Mouse (Mus musculus) stomach, embryonic 16.5 days (tissue): ENCODE results near the gene Pecr. TPM values are rescaled to one million over a fixed set of nuclear protein-coding genes. Genes with fewer than 3 reads are reported as not detected.

Experiments
- ATAC-seq: fragments of 200-750 bp; cut with Nextera tagmentation; 2 replicates; pipeline ENCODE4 v1.8.0; 2017; ENCODE audit warnings: moderate number of reproducible peaks, moderate TSS enrichment; ENCODE audit not compliant: insufficient read depth, low FRiP score
- H3K27ac ChIP-seq: fragments of 300-500 bp; sonication (generic); 2 replicates; pipeline ENCODE4 v1.5.1; 2014; ENCODE audit warnings: low read length
- H3K27me3 ChIP-seq: fragments of 300-500 bp; sonication (generic); 2 replicates; pipeline ENCODE4 v1.6.1; 2014; ENCODE audit warnings: low read length, control low read depth, mixed read lengths; ENCODE audit not compliant: control insufficient read depth, insufficient read depth
- H3K36me3 ChIP-seq: fragments of 300-500 bp; sonication (generic); 2 replicates; pipeline ENCODE4 v1.6.1; 2014; ENCODE audit warnings: low read length; ENCODE audit not compliant: control insufficient read depth, insufficient read depth
- H3K4me1 ChIP-seq: fragments of 300-500 bp; sonication (generic); 2 replicates; pipeline ENCODE4 v1.6.1; 2014; ENCODE audit warnings: low read length, control low read depth, mixed read lengths; ENCODE audit not compliant: control insufficient read depth, insufficient read depth
- H3K4me2 ChIP-seq: fragments of 300-500 bp; sonication (generic); 2 replicates; pipeline ENCODE4 v1.6.1; 2014; ENCODE audit warnings: low read depth, low read length, mixed read lengths
- H3K4me3 ChIP-seq: fragments of 300-500 bp; sonication (generic); replicated peaks from 2 replicates; pipeline ENCODE4 v1.5.1; 2014; ENCODE audit warnings: mild to moderate bottlenecking, low read length
- H3K9ac ChIP-seq: fragments of 300-500 bp; sonication (generic); 2 replicates; pipeline ENCODE4 v1.6.1; 2014; ENCODE audit warnings: low read length
- H3K9me3 ChIP-seq: fragments of 300-500 bp; sonication (generic); replicated peaks from 2 replicates; pipeline ENCODE4 v1.6.1; 2016; ENCODE audit warnings: low read length, control low read depth; ENCODE audit not compliant: control insufficient read depth
- WGBS: fragments of 180-500 bp; shearing (Covaris S2); extraction: QIAGEN DNeasy Blood & Tissue Kit; methylation state at CpG from one replicate; pipeline ENCODE4 v1.1.7; 2014; 5-methylcytosine and 5-hydroxymethylcytosine counted together
- polyA plus RNA-seq: library from polyadenylated mRNA; unstranded; fragments of >200 nt; fragmentation: Nextera tagmentation; extraction: Ambion mirVana; gene quantifications from 2 replicates; pipeline ENCODE4 v1.2.1, GENCODE M21; 2015

The Pecr gene
- polyA plus RNA-seq: 48.1 and 52.0 TPM in 2 replicates

- Histone ChIP-seq H3K4me1 (0 out of 2 replicates have a peak, but pooled peaks cover 3% of the 10 kb centered on the region), H3K9ac (peak within 1 kb of the TSS; percentile 86), H3K27me3 (no peaks in the 10 kb centered on the region; the same call in 1 of the 2 replicates), H3K27ac (peak within 1 kb of the TSS; percentile 64; the same call in 1 of the 2 replicates), H3K4me3 (peak within 1 kb of the TSS; percentile 76), H3K4me2 (peak within 1 kb of the TSS; percentile 83), H3K36me3 (peaks cover 4% of the 10 kb centered on the region; the same call in 1 of the 2 replicates), H3K9me3 (no peaks in the 10 kb centered on the region)
- peak; percentile 100 for ATAC-seq
- WGBS: under 1% methylated on average over 30 of the region's 30 CpGs
Observed at GRCm38 (mm10) chr1:72283992-72284485, at the start of gene Pecr, which contains the start of gene Tmem169. Gene Pecr (minus strand): TSS chr1:72284314. Gene Tmem169 (plus strand): TSS chr1:72284369.

DNA sequence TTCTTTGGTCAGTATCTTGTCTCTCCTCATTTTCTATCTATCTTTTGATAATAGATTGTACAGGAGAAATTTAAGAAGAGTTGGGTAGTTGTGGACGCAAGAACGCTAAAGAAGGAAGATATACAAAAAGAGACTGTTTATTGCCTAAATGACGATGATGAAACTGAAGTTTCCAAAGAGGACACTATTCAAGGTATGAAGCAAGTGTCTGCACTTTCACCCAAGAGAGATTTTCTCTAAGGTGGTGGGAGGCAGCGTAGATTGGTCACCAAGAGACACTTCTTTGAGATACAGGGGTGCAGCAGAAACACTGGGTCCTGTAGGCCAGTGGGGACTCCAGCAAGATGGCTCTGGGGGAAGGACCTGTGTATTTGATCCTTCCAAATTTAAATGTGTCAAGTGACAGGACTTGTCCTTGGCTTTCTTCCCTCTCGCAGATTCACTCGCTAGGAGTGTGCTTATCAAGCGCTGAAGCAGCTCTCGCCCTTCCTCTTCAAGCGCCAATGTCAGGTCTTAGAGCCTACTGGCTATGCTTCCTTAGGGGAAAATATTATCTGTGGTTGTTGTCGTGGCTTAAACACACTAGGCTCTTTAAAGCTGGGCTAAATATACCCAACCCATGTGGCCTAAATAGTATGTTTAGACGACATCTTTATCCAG, 42.2 kb upstream of the Pecr start:
- Histone ChIP-seq H3K9me3 (no peaks in the 10 kb centered on the region), H3K27me3 (no peaks in the 10 kb centered on the region), H3K4me2 (no peak overlapping the region), H3K27ac (no peak overlapping the region), H3K36me3 (0 out of 2 replicates have a peak, but pooled peaks cover 17% of the 10 kb centered on the region), H3K4me3 (no peak overlapping the region), H3K4me1 (no peaks in the 10 kb centered on the region), H3K9ac (no peak overlapping the region)
- ATAC-seq: no peak
- WGBS: 92% methylated on average over 11 of the region's 11 CpGs

DNA sequence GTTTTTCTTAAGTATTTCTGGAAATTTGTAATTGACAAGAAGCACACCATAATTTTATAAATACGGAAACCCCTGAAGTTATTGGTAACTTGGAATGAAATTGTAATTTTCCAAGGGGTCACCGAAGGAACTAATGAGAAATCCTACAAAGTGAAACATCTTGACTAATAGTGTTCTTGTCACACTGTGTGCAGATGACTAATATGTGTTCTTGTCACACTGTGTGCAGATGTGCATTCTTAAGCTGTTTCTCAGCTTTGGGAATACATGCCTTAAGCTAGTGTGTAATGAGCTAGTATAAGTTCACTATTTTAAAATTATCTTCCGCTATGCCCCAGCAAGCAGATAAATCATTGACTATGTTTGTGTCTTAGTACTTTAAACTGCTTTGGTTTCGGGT, 39.1 kb upstream of the Pecr start:
- Histone ChIP-seq H3K9ac (no peak overlapping the region), H3K36me3 (0 out of 2 replicates have a peak, but pooled peaks cover 17% of the 10 kb centered on the region), H3K4me3 (no peak overlapping the region), H3K27me3 (no peaks in the 10 kb centered on the region), H3K4me2 (no peak overlapping the region), H3K9me3 (no peaks in the 10 kb centered on the region), H3K4me1 (no peaks in the 10 kb centered on the region), H3K27ac (no peak overlapping the region)
- ATAC-seq: no peak
- 91% methylated on average over 4 of the region's 4 CpGs for WGBS

GRCm38 (mm10) chr1:72320759-72321158, 36.6 kb upstream of the Pecr start:
- H3K27me3 ChIP-seq: no peaks in the 10 kb centered on the region
- no peak for ATAC-seq
- 92% methylated on average over 5 of the region's 5 CpGs for WGBS
- H3K9me3 ChIP-seq: no peaks in the 10 kb centered on the region
- H3K27ac ChIP-seq: no peak overlapping the region
- H3K4me2 ChIP-seq: no peak overlapping the region
- no peak overlapping the region for H3K4me3 ChIP-seq
- no peaks in the 10 kb centered on the region for H3K4me1 ChIP-seq
- no peak overlapping the region for H3K9ac ChIP-seq
- H3K36me3 ChIP-seq: 0 out of 2 replicates have a peak, but pooled peaks cover 8% of the 10 kb centered on the region

GRCm38 (mm10) chr1:72316901-72317300, 32.8 kb upstream of the Pecr start:
- no peaks in the 10 kb centered on the region for H3K9me3 ChIP-seq
- no peaks in the 10 kb centered on the region for H3K27me3 ChIP-seq
- H3K27ac ChIP-seq: no peak overlapping the region
- H3K4me2 ChIP-seq: no peak overlapping the region
- no peaks in the 10 kb centered on the region for H3K4me1 ChIP-seq
- no peak overlapping the region for H3K4me3 ChIP-seq
- WGBS: 67% methylated on average over 7 of the region's 7 CpGs
- no peak for ATAC-seq
- 0 out of 2 replicates have a peak, but pooled peaks cover 4% of the 10 kb centered on the region for H3K36me3 ChIP-seq
- no peak overlapping the region for H3K9ac ChIP-seq

DNA sequence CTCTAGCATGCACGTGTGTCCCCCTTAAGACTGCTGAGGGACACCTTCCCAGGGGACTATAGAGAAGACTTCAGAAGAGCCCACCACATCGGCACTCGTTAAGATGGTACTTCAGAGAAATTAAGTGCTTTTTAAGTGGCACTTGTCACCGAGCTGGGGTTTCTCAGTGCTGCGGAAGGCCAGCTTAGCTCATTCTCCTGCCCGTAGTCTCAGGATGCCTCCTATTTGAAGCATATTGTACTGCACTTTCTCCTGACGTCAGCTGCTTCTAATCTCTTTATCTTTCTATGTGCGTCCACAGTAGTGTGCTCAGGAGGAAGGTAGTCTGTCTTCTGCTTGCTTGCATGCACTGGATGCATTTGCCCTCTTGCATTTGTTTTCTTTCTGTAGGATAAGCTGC, 32.3 kb upstream of the Pecr start:
- H3K9ac ChIP-seq: no peak overlapping the region
- H3K9me3 ChIP-seq: no peaks in the 10 kb centered on the region
- no peak overlapping the region for H3K27ac ChIP-seq
- no peak overlapping the region for H3K4me3 ChIP-seq
- no peak overlapping the region for H3K4me2 ChIP-seq
- H3K4me1 ChIP-seq: no peaks in the 10 kb centered on the region
- no peak for ATAC-seq
- H3K27me3 ChIP-seq: no peaks in the 10 kb centered on the region
- 80% methylated on average over 8 of the region's 8 CpGs for WGBS
- 0 out of 2 replicates have a peak, but pooled peaks cover 4% of the 10 kb centered on the region for H3K36me3 ChIP-seq

DNA sequence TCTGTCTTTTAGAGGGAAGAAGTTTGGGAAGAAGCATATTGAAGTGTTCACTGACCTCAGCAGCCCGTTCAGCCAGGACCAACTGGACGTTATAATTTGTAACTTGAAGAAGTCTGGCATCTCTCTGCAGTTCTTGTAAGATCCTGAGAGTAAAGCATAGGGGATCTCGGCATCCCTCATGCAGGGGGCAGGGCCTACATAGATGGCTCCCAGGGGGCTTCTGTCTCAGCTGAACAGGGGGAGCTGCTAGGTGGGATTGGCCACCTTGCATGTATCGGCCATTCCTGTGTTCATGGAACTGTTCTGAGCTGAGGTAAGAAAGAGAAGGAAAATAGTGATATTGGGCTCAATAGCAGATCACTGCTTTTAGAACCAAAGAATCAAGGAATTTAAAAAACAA, 31.3 kb upstream of the Pecr start:
- WGBS: 88% methylated on average over 4 of the region's 4 CpGs
- H3K36me3 ChIP-seq: 0 out of 2 replicates have a peak, but pooled peaks cover 4% of the 10 kb centered on the region
- H3K9ac ChIP-seq: no peak overlapping the region
- no peak overlapping the region for H3K27ac ChIP-seq
- H3K4me1 ChIP-seq: no peaks in the 10 kb centered on the region
- H3K4me3 ChIP-seq: no peak overlapping the region
- H3K9me3 ChIP-seq: no peaks in the 10 kb centered on the region
- no peak overlapping the region for H3K4me2 ChIP-seq
- H3K27me3 ChIP-seq: no peaks in the 10 kb centered on the region
- no peak for ATAC-seq

DNA sequence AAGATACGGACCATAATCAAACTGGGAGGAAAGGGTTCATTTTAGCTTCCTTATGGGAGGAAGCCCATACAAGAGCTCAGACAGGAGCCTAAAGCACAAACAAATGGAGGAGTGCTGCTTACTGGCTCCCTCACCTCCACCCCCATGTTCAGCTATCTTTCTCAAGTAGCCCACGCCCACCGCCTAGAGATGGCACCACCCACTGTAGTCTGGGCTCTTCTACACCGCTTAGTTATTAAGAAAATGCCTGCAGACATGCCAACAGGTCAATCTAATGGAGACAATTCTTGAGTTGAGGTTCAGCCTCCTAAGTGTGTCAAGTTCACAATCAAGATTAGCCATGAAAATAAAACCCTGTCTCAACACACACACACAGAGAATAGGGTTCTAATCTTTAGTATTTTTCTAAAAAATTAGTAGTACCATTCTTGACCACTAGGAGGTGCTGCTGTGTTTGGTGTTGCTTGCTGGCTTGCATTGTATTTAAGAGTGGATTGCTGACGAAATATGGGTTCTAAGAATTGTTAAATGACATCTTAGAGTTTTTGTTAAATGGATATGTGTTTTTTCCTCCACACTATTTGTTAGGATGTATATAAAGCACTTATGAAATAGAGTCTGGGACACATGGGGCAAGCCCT, 29.4 kb upstream of the Pecr start:
- no peaks in the 10 kb centered on the region for H3K36me3 ChIP-seq
- 75% methylated on average over 5 of the region's 5 CpGs for WGBS
- H3K9me3 ChIP-seq: no peaks in the 10 kb centered on the region
- H3K9ac ChIP-seq: no peak overlapping the region
- H3K4me2 ChIP-seq: no peak overlapping the region
- H3K4me1 ChIP-seq: no peaks in the 10 kb centered on the region
- H3K4me3 ChIP-seq: no peak overlapping the region
- no peak overlapping the region for H3K27ac ChIP-seq
- no peak for ATAC-seq
- no peaks in the 10 kb centered on the region for H3K27me3 ChIP-seq

GRCm38 (mm10) chr1:72312701-72313398, 28.7 kb upstream of the Pecr start:
- H3K4me2 ChIP-seq: no peak overlapping the region
- no peaks in the 10 kb centered on the region for H3K27me3 ChIP-seq
- H3K36me3 ChIP-seq: no peaks in the 10 kb centered on the region
- H3K27ac ChIP-seq: no peak overlapping the region
- ATAC-seq: no peak
- no peaks in the 10 kb centered on the region for H3K9me3 ChIP-seq
- no peaks in the 10 kb centered on the region for H3K4me1 ChIP-seq
- no peak overlapping the region for H3K9ac ChIP-seq
- no peak overlapping the region for H3K4me3 ChIP-seq
- WGBS: 82% methylated on average over 9 of the region's 9 CpGs
